Mouse (Mus musculus) intestine, embryonic 14.5 days (tissue): ENCODE data around the gene Eif4b. TPM values are rescaled to one million over a fixed set of nuclear protein-coding genes. Genes with fewer than 3 reads are reported as not detected.

Experiments
- ATAC-seq: fragments of 200-750 bp; cut with Nextera tagmentation; replicated peaks from 2 replicates; pipeline ENCODE4 v1.8.0; 2017; ENCODE audit warnings: low read depth, moderate number of reproducible peaks, moderate TSS enrichment, moderate library complexity; ENCODE audit not compliant: low FRiP score, low TSS enrichment
- DNase-seq: peaks from one replicate; pipeline ENCODE4 v3.0.0-alpha.2; 2018; ENCODE audit warnings: low spot score
- H3K27ac ChIP-seq: fragments of 300-500 bp; sonication (generic); 2 replicates; pipeline ENCODE4 v1.5.1; 2014; ENCODE audit warnings: low read depth, mild to moderate bottlenecking, control low read depth
- H3K27me3 ChIP-seq: fragments of 300-500 bp; sonication (generic); replicated peaks from 2 replicates; pipeline ENCODE4 v1.6.1; 2014; ENCODE audit warnings: low read length, control low read depth; ENCODE audit not compliant: control insufficient read depth, insufficient read depth
- H3K36me3 ChIP-seq: fragments of 300-500 bp; sonication (generic); 2 replicates; pipeline ENCODE4 v1.6.1; 2014; ENCODE audit warnings: low read length, control low read depth; ENCODE audit not compliant: control insufficient read depth, insufficient read depth
- H3K4me1 ChIP-seq: fragments of 300-500 bp; sonication (generic); replicated peaks from 2 replicates; pipeline ENCODE4 v1.6.1; 2014; ENCODE audit warnings: low read length, control low read depth, mixed read lengths; ENCODE audit not compliant: control insufficient read depth, insufficient read depth
- H3K4me2 ChIP-seq: fragments of 300-500 bp; sonication (generic); 2 replicates; pipeline ENCODE4 v1.6.1; 2014; ENCODE audit warnings: low read length
- H3K4me3 ChIP-seq: fragments of 300-500 bp; sonication (generic); 2 replicates; pipeline ENCODE4 v1.5.1; 2014; ENCODE audit warnings: low read depth, low read length, control low read depth, mixed read lengths
- H3K9ac ChIP-seq: fragments of 300-500 bp; sonication (generic); 2 replicates; pipeline ENCODE4 v1.6.1; 2014; ENCODE audit warnings: mild to moderate bottlenecking, low read length
- H3K9me3 ChIP-seq: fragments of 300-500 bp; sonication (generic); 2 replicates; pipeline ENCODE4 v1.6.1; 2016; ENCODE audit warnings: low read length, control low read depth; ENCODE audit not compliant: control insufficient read depth
- WGBS: fragments of 180-500 bp; shearing (Covaris S2); extraction: QIAGEN DNeasy Blood & Tissue Kit; methylation state at CpG from one replicate; pipeline ENCODE4 v1.1.7; 2014; 5-methylcytosine and 5-hydroxymethylcytosine counted together
- polyA plus RNA-seq: library from polyadenylated mRNA; unstranded; fragments of >200 nt; fragmentation: Nextera tagmentation; extraction: Ambion mirVana; gene quantifications from 2 replicates; pipeline ENCODE4 v1.2.1, GENCODE M21; 2014

Eif4b gene
- polyA plus RNA-seq, 1 experiment from 2014 or later, result 141 TPM

GRCm38 (mm10) chr15:102134709-102135108, 61.1 kb downstream of the Eif4b start:
- no peak overlapping the region for H3K4me3 ChIP-seq
- H3K4me2 ChIP-seq, result peak overlapping the region; percentile 78
- no peaks in the 10 kb centered on the region for H3K9me3 ChIP-seq
- WGBS, result 69% methylated on average over 2 of the region's 2 CpGs
- no peak for DNase-seq
- no peaks in the 10 kb centered on the region for H3K27me3 ChIP-seq
- peaks cover 12% of the 10 kb centered on the region for H3K4me1 ChIP-seq
- H3K36me3 ChIP-seq, result peaks cover 34% of the 10 kb centered on the region
- no peak overlapping the region for H3K9ac ChIP-seq
- H3K27ac ChIP-seq, result no peak overlapping the region
- no peak for ATAC-seq

- Histone ChIP-seq H3K27me3 (no peaks in the 10 kb centered on the region), H3K4me1 (peaks cover 12% of the 10 kb centered on the region), H3K4me3 (peak overlapping the region; percentile 85), H3K27ac (peak overlapping the region; percentile 72; the same call in 1 of the 2 replicates), H3K9me3 (no peaks in the 10 kb centered on the region), H3K4me2 (peak overlapping the region; percentile 78), H3K9ac (peak overlapping the region; percentile 74), H3K36me3 (peaks cover 25% of the 10 kb centered on the region)
- ATAC-seq (peak; percentile 78), DNase-seq (no peak)
- 3% methylated on average over 35 of the region's 35 CpGs for WGBS
These were observed 62.1 kb downstream of the Eif4b start for GRCm38 (mm10) chr15:102135522-102136128.

GRCm38 (mm10) chr15:102136129-102136758, 62.7 kb downstream of the Eif4b start, which contains the start of gene Spryd3:
TSS of gene Spryd3 (minus strand) at chr15:102136234.
- peak within 1 kb of the TSS; percentile 78 for H3K4me2 ChIP-seq
- H3K9me3 ChIP-seq, result no peaks in the 10 kb centered on the region
- peak within 1 kb of the TSS; percentile 85 for H3K4me3 ChIP-seq
- no peaks in the 10 kb centered on the region for H3K27me3 ChIP-seq
- peaks cover 19% of the 10 kb centered on the region for H3K36me3 ChIP-seq
- peak; percentile 98 for ATAC-seq
- H3K4me1 ChIP-seq, result peaks cover 12% of the 10 kb centered on the region
- peak within 1 kb of the TSS; percentile 72 for H3K27ac ChIP-seq
- peak within 1 kb of the TSS; percentile 74 for H3K9ac ChIP-seq
- 1% methylated on average over 49 of the region's 50 CpGs for WGBS
- DNase-seq, result peak; percentile 99

GRCm38 (mm10) chr15:102141120-102141519, 67.5 kb downstream of the Eif4b start:
- H3K27ac ChIP-seq, result no peak overlapping the region
- WGBS, result 92% methylated on average over 5 of the region's 5 CpGs

GRCm38 (mm10) chr15:102142914-102143912, 69.6 kb downstream of the Eif4b start:
- peaks cover 18% of the 10 kb centered on the region; the same call in 1 of the 2 replicates for H3K4me1 ChIP-seq
- WGBS, result 48% methylated on average over 23 of the region's 23 CpGs
- no peak overlapping the region for H3K4me2 ChIP-seq
- H3K9ac ChIP-seq, result no peak overlapping the region
- H3K27ac ChIP-seq, result no peak overlapping the region
- no peaks in the 10 kb centered on the region for H3K36me3 ChIP-seq
- no peaks in the 10 kb centered on the region for H3K9me3 ChIP-seq
- H3K4me3 ChIP-seq, result no peak overlapping the region
- ATAC-seq (no peak), DNase-seq (peak; percentile 63)
- peaks cover 24% of the 10 kb centered on the region for H3K27me3 ChIP-seq

More at GRCm38 (mm10) chr15:102141120-102141519, 67.5 kb downstream of the Eif4b start:
- H3K4me1 ChIP-seq, result peaks cover 17% of the 10 kb centered on the region; the same call in 1 of the 2 replicates
- DNase-seq, result no peak
- H3K4me2 ChIP-seq, result no peak overlapping the region
- no peak for ATAC-seq
- no peak overlapping the region for H3K9ac ChIP-seq
- peaks cover 24% of the 10 kb centered on the region for H3K27me3 ChIP-seq
- H3K9me3 ChIP-seq, result no peaks in the 10 kb centered on the region
- H3K36me3 ChIP-seq, result no peaks in the 10 kb centered on the region
- no peak overlapping the region for H3K4me3 ChIP-seq

- H3K4me2 ChIP-seq, result peak within 1 kb of the TSS; percentile 13
- no peak within 1 kb of the TSS for H3K27ac ChIP-seq
- H3K9me3 ChIP-seq, result no peaks in the 10 kb centered on the region
- no peak for ATAC-seq
- peaks cover 24% of the 10 kb centered on the region for H3K27me3 ChIP-seq
- no peaks in the 10 kb centered on the region for H3K36me3 ChIP-seq
- H3K4me3 ChIP-seq, result peak within 1 kb of the TSS; percentile 20
- no peak within 1 kb of the TSS for H3K9ac ChIP-seq
- WGBS, result 13% methylated on average over 22 of the region's 22 CpGs
- peaks cover 18% of the 10 kb centered on the region; the same call in 1 of the 2 replicates for H3K4me1 ChIP-seq
- DNase-seq, result no peak
These were observed 70.7 kb downstream of the Eif4b start, which contains the start of gene Igfbp6 for GRCm38 (mm10) chr15:102144274-102144711. TSS of gene Igfbp6 (plus strand) at chr15:102144362.

- no peak for ATAC-seq
- Histone ChIP-seq H3K9me3 (no peaks in the 10 kb centered on the region), H3K36me3 (no peaks in the 10 kb centered on the region), H3K27me3 (peaks cover 24% of the 10 kb centered on the region), H3K27ac (no peak overlapping the region), H3K9ac (no peak overlapping the region), H3K4me1 (peaks cover 18% of the 10 kb centered on the region; the same call in 1 of the 2 replicates), H3K4me3 (peak overlapping the region; percentile 20), H3K4me2 (peak overlapping the region; percentile 13)
- WGBS, result 17% methylated on average over 19 of the region's 19 CpGs
- DNase-seq, result no peak
These were observed 71.2 kb downstream of the Eif4b start for GRCm38 (mm10) chr15:102144726-102145125.

- ATAC-seq (no peak), DNase-seq (no peak)
- Histone ChIP-seq H3K4me3 (no peak overlapping the region), H3K4me2 (no peak overlapping the region), H3K4me1 (peaks cover 23% of the 10 kb centered on the region; the same call in 1 of the 2 replicates), H3K9me3 (no peaks in the 10 kb centered on the region), H3K36me3 (no peaks in the 10 kb centered on the region), H3K27ac (no peak overlapping the region), H3K9ac (no peak overlapping the region), H3K27me3 (peaks cover 24% of the 10 kb centered on the region)
- 78% methylated on average over 10 of the region's 10 CpGs for WGBS
These were observed 71.8 kb downstream of the Eif4b start for GRCm38 (mm10) chr15:102145330-102145729.
